Mouse (Mus musculus) intestine, embryonic 14.5 days (tissue): ENCODE results near the gene Rrbp1. TPM values are rescaled to one million over a fixed set of nuclear protein-coding genes. Genes with fewer than 3 reads are reported as not detected.

Source experiments
- ATAC-seq: fragments of 200-750 bp; cut with Nextera tagmentation; replicated peaks from 2 replicates; pipeline ENCODE4 v1.8.0; 2017; ENCODE audit warnings: low read depth, moderate number of reproducible peaks, moderate TSS enrichment, moderate library complexity; ENCODE audit not compliant: low FRiP score, low TSS enrichment
- DNase-seq: peaks from one replicate; pipeline ENCODE4 v3.0.0-alpha.2; 2018; ENCODE audit warnings: low spot score
- H3K27ac ChIP-seq: fragments of 300-500 bp; sonication (generic); 2 replicates; pipeline ENCODE4 v1.5.1; 2014; ENCODE audit warnings: low read depth, mild to moderate bottlenecking, control low read depth
- H3K27me3 ChIP-seq: fragments of 300-500 bp; sonication (generic); replicated peaks from 2 replicates; pipeline ENCODE4 v1.6.1; 2014; ENCODE audit warnings: low read length, control low read depth; ENCODE audit not compliant: control insufficient read depth, insufficient read depth
- H3K36me3 ChIP-seq: fragments of 300-500 bp; sonication (generic); 2 replicates; pipeline ENCODE4 v1.6.1; 2014; ENCODE audit warnings: low read length, control low read depth; ENCODE audit not compliant: control insufficient read depth, insufficient read depth
- H3K4me1 ChIP-seq: fragments of 300-500 bp; sonication (generic); replicated peaks from 2 replicates; pipeline ENCODE4 v1.6.1; 2014; ENCODE audit warnings: low read length, control low read depth, mixed read lengths; ENCODE audit not compliant: control insufficient read depth, insufficient read depth
- H3K4me2 ChIP-seq: fragments of 300-500 bp; sonication (generic); 2 replicates; pipeline ENCODE4 v1.6.1; 2014; ENCODE audit warnings: low read length
- H3K4me3 ChIP-seq: fragments of 300-500 bp; sonication (generic); 2 replicates; pipeline ENCODE4 v1.5.1; 2014; ENCODE audit warnings: low read depth, low read length, control low read depth, mixed read lengths
- H3K9ac ChIP-seq: fragments of 300-500 bp; sonication (generic); 2 replicates; pipeline ENCODE4 v1.6.1; 2014; ENCODE audit warnings: mild to moderate bottlenecking, low read length
- H3K9me3 ChIP-seq: fragments of 300-500 bp; sonication (generic); 2 replicates; pipeline ENCODE4 v1.6.1; 2016; ENCODE audit warnings: low read length, control low read depth; ENCODE audit not compliant: control insufficient read depth
- WGBS: fragments of 180-500 bp; shearing (Covaris S2); extraction: QIAGEN DNeasy Blood & Tissue Kit; methylation state at CpG from one replicate; pipeline ENCODE4 v1.1.7; 2014; 5-methylcytosine and 5-hydroxymethylcytosine counted together
- polyA plus RNA-seq: library from polyadenylated mRNA; unstranded; fragments of >200 nt; fragmentation: Nextera tagmentation; extraction: Ambion mirVana; gene quantifications from 2 replicates; pipeline ENCODE4 v1.2.1, GENCODE M21; 2014

Rrbp1 gene
- polyA plus RNA-seq, 1 experiment from 2014 or later = 104 TPM

DNA sequence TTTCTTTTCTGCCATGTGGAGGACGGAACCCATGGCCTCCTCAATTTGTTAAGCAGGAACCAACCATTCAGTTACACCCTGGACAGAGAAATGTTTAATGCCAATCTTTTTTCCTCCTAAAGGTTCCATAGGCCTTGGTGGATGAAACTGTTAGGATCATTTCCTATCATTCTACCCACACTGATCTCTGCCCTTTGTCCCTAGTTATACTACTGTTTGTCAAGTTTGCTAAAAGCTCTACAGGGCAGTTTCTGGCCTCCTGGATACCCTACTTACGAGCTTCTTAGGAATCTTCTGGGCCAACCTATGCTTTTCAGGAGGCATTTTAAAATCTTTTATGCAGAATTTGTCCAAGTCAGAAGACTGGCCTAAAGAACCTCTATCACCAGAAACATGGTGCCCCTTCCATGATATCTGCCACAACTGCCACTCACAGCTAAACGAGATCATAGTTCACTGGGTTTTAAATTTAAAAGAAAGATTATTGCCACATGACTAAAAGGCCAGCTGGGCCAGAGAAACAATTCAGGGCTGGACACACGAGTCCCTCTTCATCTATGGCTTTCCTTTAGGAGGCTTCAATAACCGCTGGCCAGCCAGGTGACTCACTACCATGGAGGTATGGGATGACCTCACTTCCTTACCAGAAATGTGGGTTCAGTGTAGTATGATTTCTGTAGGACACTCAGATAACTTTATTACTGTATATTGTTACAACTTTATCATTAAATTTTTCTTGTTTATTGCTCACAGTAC, 8.7 kb downstream of the Rrbp1 start:
- no peak overlapping the region for H3K4me2 ChIP-seq
- no peak overlapping the region for H3K4me3 ChIP-seq
- 0 out of 2 replicates have a peak, but pooled peaks cover 4% of the 10 kb centered on the region for H3K36me3 ChIP-seq
- no peak for DNase-seq
- no peaks in the 10 kb centered on the region for H3K27me3 ChIP-seq
- no peak overlapping the region for H3K9ac ChIP-seq
- ATAC-seq = no peak
- H3K4me1 ChIP-seq = peaks cover 35% of the 10 kb centered on the region
- no peaks in the 10 kb centered on the region for H3K9me3 ChIP-seq
- H3K27ac ChIP-seq = no peak overlapping the region
- WGBS = 85% methylated on average over 5 of the region's 5 CpGs

DNA sequence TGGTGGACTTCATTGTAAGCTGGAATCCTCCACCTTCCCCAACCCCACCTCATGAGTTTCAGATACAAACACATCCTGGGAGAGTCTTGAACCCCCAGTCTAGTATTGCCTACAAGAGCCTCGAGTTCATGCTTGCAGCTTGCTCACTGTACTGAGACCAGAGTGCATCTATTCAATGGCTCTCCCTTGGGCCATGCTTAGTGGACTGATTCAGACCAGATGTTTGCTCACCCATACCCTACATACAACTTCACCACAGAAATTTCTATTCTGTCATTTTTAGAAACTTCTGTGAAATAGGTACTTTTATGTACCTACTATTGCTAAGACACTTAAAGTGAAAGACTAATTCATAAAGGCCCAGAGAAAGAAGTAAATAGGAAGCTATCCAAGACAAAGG, 18.1 kb downstream of the Rrbp1 start:
- Histone ChIP-seq H3K4me1 (no peaks in the 10 kb centered on the region), H3K27me3 (no peaks in the 10 kb centered on the region), H3K36me3 (peaks cover 8% of the 10 kb centered on the region), H3K9me3 (no peaks in the 10 kb centered on the region), H3K9ac (no peak overlapping the region), H3K4me2 (no peak overlapping the region), H3K4me3 (no peak overlapping the region), H3K27ac (no peak overlapping the region)
- DNase-seq (no peak), ATAC-seq (no peak)
- WGBS = 91% methylated on average over 1 of the region's 1 CpGs

DNA sequence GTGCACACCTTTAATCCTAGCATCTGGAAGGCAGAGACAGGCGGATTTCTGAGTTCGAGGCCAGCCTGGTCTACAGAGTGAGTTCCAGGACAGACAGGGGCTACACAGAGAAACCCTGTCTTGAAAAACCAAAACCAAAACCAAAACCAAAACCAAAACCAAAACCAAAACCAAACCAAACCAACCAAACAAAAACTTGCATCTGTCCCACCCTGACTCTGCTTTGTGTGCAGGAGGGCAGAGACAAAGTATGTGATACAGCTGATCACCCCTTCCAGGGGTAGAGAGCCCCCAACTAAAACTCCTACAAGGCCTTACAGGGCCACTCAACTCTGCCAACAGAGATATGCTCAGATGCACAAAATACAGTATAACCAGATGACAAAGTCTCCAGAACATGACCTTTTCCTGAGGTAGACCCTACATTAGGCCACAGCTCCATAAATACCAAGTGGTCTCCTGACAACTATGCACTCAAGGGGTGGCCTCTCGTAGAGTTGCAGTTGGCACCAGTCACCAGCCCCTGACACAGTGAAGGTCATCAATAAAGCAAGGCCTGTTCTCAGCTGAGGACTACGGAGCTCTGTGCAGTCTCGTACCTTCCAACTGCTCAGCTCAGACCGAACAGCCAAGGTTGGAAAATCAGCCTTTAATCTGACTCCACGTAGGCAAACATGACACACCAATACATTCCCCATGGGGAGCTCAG, 18.9 kb downstream of the Rrbp1 start:
- 78% methylated on average over 7 of the region's 7 CpGs for WGBS
- H3K4me2 ChIP-seq = no peak overlapping the region
- no peaks in the 10 kb centered on the region for H3K9me3 ChIP-seq
- no peaks in the 10 kb centered on the region for H3K4me1 ChIP-seq
- H3K36me3 ChIP-seq = peaks cover 17% of the 10 kb centered on the region
- H3K4me3 ChIP-seq = no peak overlapping the region
- H3K27me3 ChIP-seq = no peaks in the 10 kb centered on the region
- no peak overlapping the region for H3K9ac ChIP-seq
- ATAC-seq = no peak
- no peak for DNase-seq
- no peak overlapping the region for H3K27ac ChIP-seq

DNA sequence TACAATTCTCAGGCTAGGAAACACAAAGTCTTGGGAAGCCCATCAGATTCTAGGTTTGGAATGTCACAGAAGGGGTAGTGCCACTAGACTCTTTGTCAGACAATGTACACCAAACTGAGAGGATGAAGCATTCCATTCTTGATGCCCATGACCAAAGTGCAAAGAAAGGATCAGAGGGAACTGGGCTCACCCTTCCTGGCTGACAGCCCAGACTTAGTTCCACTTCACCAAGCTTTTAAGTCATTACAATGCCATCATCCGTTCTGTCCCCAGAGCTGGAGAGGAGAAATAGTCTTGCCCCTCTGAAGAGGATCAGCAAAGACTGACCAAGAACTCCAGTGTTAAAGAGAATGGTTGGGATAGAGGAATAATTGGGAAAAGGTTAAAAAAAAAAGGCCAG, 20.1 kb downstream of the Rrbp1 start:
- no peak for ATAC-seq

DNA sequence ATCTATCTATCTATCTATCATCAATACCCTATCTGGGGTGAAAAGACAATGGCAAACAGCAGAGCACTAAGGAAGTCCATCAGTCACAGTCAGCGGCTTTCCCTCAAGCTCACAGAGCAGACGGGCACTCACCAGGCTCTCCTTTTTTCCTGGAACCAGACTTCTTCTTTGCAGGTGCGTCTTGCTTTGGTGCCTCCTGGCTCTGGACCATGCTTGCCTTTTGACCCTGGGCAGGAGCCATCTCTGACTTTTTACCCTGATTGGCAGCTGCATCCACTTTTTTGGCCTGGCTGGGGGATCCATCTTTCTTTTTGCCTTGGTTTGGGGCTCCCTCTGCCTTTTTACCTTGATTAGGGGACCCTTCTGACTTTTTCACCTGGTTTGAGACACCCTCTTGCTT, 23.0 kb downstream of the Rrbp1 start:
- Histone ChIP-seq H3K4me2 (no peak overlapping the region), H3K4me3 (no peak overlapping the region), H3K9me3 (no peaks in the 10 kb centered on the region), H3K4me1 (no peaks in the 10 kb centered on the region), H3K27ac (no peak overlapping the region), H3K27me3 (no peaks in the 10 kb centered on the region), H3K36me3 (peaks cover 47% of the 10 kb centered on the region), H3K9ac (no peak overlapping the region)
- DNase-seq = no peak
- WGBS = 95% methylated on average over 3 of the region's 3 CpGs
- no peak for ATAC-seq

More for the DNA sequence above, 20.1 kb downstream of the Rrbp1 start:
- no peaks in the 10 kb centered on the region for H3K27me3 ChIP-seq
- no peaks in the 10 kb centered on the region for H3K4me1 ChIP-seq
- no peak overlapping the region for H3K4me3 ChIP-seq
- no peak overlapping the region for H3K27ac ChIP-seq
- H3K9me3 ChIP-seq = no peaks in the 10 kb centered on the region
- DNase-seq = no peak
- peaks cover 23% of the 10 kb centered on the region for H3K36me3 ChIP-seq
- H3K9ac ChIP-seq = no peak overlapping the region
- WGBS = 59% methylated on average over 1 of the region's 1 CpGs
- no peak overlapping the region for H3K4me2 ChIP-seq

DNA sequence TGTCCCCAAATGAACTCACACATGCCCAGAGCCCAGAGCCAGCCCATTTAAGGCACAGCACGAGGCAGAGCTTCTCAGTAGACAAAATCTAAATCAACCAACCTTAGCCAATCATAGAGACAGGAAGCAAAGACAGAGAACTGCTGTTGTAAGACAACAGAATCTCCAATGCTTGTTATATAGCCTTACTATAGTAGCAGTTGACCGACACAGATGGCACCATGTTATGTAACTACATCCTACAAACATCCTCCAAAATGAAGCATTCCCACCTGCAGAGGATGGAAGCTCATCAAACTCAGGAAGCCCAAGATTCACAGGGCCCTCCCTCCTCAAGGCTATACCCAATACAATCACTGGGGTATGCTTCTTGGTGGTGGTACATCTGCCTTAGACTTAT, 23.6 kb downstream of the Rrbp1 start:
- Histone ChIP-seq H3K9ac (no peak overlapping the region), H3K36me3 (peaks cover 51% of the 10 kb centered on the region), H3K4me2 (no peak overlapping the region), H3K4me3 (no peak overlapping the region), H3K9me3 (no peaks in the 10 kb centered on the region), H3K27ac (no peak overlapping the region), H3K4me1 (no peaks in the 10 kb centered on the region), H3K27me3 (no peaks in the 10 kb centered on the region)
- WGBS = 71% methylated on average over 2 of the region's 2 CpGs
- ATAC-seq (no peak), DNase-seq (no peak)

DNA sequence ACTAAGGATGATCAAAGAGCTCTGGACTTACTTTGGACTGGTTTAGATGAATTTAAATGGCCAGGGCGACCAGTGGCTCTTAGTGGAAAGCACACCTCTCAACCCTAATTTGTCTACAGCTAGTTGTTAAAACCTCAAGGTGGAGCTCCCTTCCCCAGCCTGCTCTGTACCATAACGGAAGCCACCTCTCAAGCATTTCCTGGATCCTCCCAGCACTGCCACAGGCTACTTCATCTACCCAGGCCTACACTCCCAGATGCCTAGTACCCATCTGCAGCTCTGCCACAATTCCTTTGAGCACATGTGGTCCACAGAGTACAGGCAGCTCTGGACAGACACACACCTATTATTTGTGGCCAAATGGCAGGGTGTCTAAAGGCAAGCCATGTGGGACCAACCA, 27.6 kb downstream of the Rrbp1 start:
- Histone ChIP-seq H3K27ac (no peak overlapping the region), H3K4me1 (no peaks in the 10 kb centered on the region), H3K9me3 (no peaks in the 10 kb centered on the region), H3K27me3 (no peaks in the 10 kb centered on the region), H3K4me3 (no peak overlapping the region), H3K9ac (no peak overlapping the region), H3K4me2 (no peak overlapping the region), H3K36me3 (peaks cover 59% of the 10 kb centered on the region)
- ATAC-seq = no peak
- no peak for DNase-seq
- WGBS = 59% methylated on average over 2 of the region's 2 CpGs

DNA sequence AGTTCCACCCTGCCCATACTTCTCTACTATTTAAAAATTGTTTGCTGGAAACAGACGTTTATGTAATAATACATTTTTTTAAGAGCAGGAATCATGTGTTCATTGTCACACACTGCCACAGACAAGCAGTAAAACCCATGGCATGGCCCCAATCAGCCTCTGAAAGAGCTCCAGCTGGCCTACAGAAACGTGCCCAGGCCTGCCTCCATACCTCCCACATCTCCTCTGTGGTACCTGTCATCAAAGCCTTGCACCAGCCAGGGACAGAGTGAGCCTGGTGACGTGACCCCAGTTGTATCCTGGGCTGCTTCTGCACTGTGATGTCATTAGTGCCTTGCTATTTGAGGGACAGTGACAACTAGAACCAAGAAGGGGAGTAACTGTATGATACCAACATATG, 28.2 kb downstream of the Rrbp1 start:
- H3K4me1 ChIP-seq = no peaks in the 10 kb centered on the region
- H3K27me3 ChIP-seq = no peaks in the 10 kb centered on the region
- no peak overlapping the region for H3K4me3 ChIP-seq
- no peak overlapping the region for H3K9ac ChIP-seq
- no peak for DNase-seq
- ATAC-seq = no peak
- no peaks in the 10 kb centered on the region for H3K9me3 ChIP-seq
- H3K4me2 ChIP-seq = no peak overlapping the region
- WGBS = 51% methylated on average over 3 of the region's 3 CpGs
- H3K36me3 ChIP-seq = peaks cover 61% of the 10 kb centered on the region
- H3K27ac ChIP-seq = no peak overlapping the region

DNA sequence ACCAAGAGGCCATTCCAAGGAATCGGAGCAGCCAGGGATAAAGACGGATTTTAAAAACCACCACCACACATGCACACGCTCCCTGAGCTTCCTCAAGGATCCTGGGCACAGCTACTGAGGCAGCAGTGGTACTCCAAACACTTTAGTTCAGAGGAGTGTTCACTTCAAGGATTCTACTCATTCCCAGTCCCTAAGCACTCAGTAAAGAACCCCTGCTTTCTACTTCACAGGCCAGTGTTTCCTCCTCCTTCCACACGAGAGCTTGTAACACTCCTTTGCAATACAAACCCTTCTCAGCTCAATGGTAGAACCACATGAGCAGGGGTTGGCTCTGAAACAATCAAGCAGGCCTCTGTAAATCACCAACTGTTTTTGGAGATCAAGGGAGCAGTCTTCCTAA, 28.9 kb downstream of the Rrbp1 start:
- H3K4me1 ChIP-seq = no peaks in the 10 kb centered on the region
- H3K27ac ChIP-seq = no peak overlapping the region
- no peak overlapping the region for H3K9ac ChIP-seq
- H3K4me3 ChIP-seq = no peak overlapping the region
- ATAC-seq = no peak
- no peaks in the 10 kb centered on the region for H3K9me3 ChIP-seq
- WGBS = 86% methylated on average over 4 of the region's 4 CpGs
- peaks cover 55% of the 10 kb centered on the region for H3K36me3 ChIP-seq
- H3K27me3 ChIP-seq = no peaks in the 10 kb centered on the region
- no peak for DNase-seq
- no peak overlapping the region for H3K4me2 ChIP-seq
